Mouse (Mus musculus) adrenal gland, postnatal 14 days (tissue): ENCODE data around the gene Stx6. TPM values are rescaled to one million over a fixed set of nuclear protein-coding genes. Genes with fewer than 3 reads are reported as not detected.
A peak's percentile ranks its signal among the peaks of the same experiment; 100 is the strongest.

Source experiments
- DNase-seq: peaks from one replicate; pipeline ENCODE4 v3.0.0; 2021; ENCODE audit warnings: mixed read lengths
- total RNA-seq: library from RNA; stranded (reverse); gene quantifications from 2 replicates; pipeline ENCODE4 v1.2.3, GENCODE M21; 2021

The Stx6 gene
- total RNA-seq, 1 experiment from 2014 or later = 48.4 TPM

- peak; percentile 63 for DNase-seq
Measured at GRCm38 (mm10) chr1:155205822-155206660, 47.5 kb downstream of the Stx6 start.

- no peak for DNase-seq
Measured at GRCm38 (mm10) chr1:155207859-155208258, 49.3 kb downstream of the Stx6 start.

GRCm38 (mm10) chr1:155210011-155210763 is 51.7 kb downstream of the Stx6 start:
- peak; percentile 17 for DNase-seq

GRCm38 (mm10) chr1:155211017-155211416 is 52.5 kb downstream of the Stx6 start:
- no peak for DNase-seq

GRCm38 (mm10) chr1:155212081-155212480 is 53.6 kb downstream of the Stx6 start:
- peak; percentile 71 for DNase-seq

GRCm38 (mm10) chr1:155212493-155212892 is 54.0 kb downstream of the Stx6 start:
- peak; percentile 77 for DNase-seq

- DNase-seq = peak; percentile 74
Measured at GRCm38 (mm10) chr1:155212936-155213774, 54.6 kb downstream of the Stx6 start.

GRCm38 (mm10) chr1:155213912-155214311 is 55.4 kb downstream of the Stx6 start:
- no peak for DNase-seq

GRCm38 (mm10) chr1:155215066-155215764 is 56.7 kb downstream of the Stx6 start:
- peak; percentile 38 for DNase-seq

- DNase-seq = no peak
Measured at GRCm38 (mm10) chr1:155216313-155216712, 57.8 kb downstream of the Stx6 start.

GRCm38 (mm10) chr1:155216844-155217243 is 58.3 kb downstream of the Stx6 start:
- no peak for DNase-seq

- peak; percentile 65 for DNase-seq
Measured at GRCm38 (mm10) chr1:155217865-155218541, 59.5 kb downstream of the Stx6 start.

- no peak for DNase-seq
Measured at GRCm38 (mm10) chr1:155218924-155219323, 60.4 kb downstream of the Stx6 start.

GRCm38 (mm10) chr1:155222101-155222669 is 63.7 kb downstream of the Stx6 start:
- DNase-seq = no peak

GRCm38 (mm10) chr1:155223036-155223435 is 64.5 kb downstream of the Stx6 start:
- no peak for DNase-seq

GRCm38 (mm10) chr1:155223849-155224554 is 65.5 kb downstream of the Stx6 start:
- peak; percentile 94 for DNase-seq

- peak; percentile 53 for DNase-seq
Measured at GRCm38 (mm10) chr1:155229464-155230411, 71.2 kb downstream of the Stx6 start.

- no peak for DNase-seq
Measured at GRCm38 (mm10) chr1:155232385-155232784, 73.9 kb downstream of the Stx6 start.

- DNase-seq = no peak
Measured at GRCm38 (mm10) chr1:155232786-155233185, 74.3 kb downstream of the Stx6 start.
